Mouse (Mus musculus): Measurements from ENCODE around the gene Col18a1.

Col18a1 gene

GRCm38 (mm10) chr10:77111550-77112249 lies 54.6 kb downstream of the Col18a1 start:
- no peak for DNase-seq (ENCODE audit: low read depth, low spot score)

- DNase-seq (ENCODE audit: low read depth, low spot score) = no peak
These were observed 55.5 kb downstream of the Col18a1 start for GRCm38 (mm10) chr10:77110843-77111242.

- no peak for DNase-seq (ENCODE audit: low read depth, low spot score)
These were observed 56.3 kb downstream of the Col18a1 start for GRCm38 (mm10) chr10:77110010-77110409.

- no peak for DNase-seq (ENCODE audit: low read depth, low spot score)
These were observed 58.2 kb downstream of the Col18a1 start for GRCm38 (mm10) chr10:77108106-77108505.

GRCm38 (mm10) chr10:77104327-77104726 lies 62.0 kb downstream of the Col18a1 start:
- DNase-seq (ENCODE audit: low read depth, low spot score) = no peak

- no peak for DNase-seq (ENCODE audit: low read depth, low spot score)
These were observed 62.7 kb downstream of the Col18a1 start for GRCm38 (mm10) chr10:77103689-77104088.

GRCm38 (mm10) chr10:77099777-77100176 lies 66.6 kb downstream of the Col18a1 start:
- DNase-seq (ENCODE audit: low read depth, low spot score) = no peak

- no peak for DNase-seq (ENCODE audit: low read depth, low spot score)
These were observed 67.7 kb downstream of the Col18a1 start for GRCm38 (mm10) chr10:77098619-77099018.

- no peak for DNase-seq (ENCODE audit: low read depth, low spot score)
These were observed 68.5 kb downstream of the Col18a1 start for GRCm38 (mm10) chr10:77097890-77098200.

- DNase-seq (ENCODE audit: low read depth, low spot score) = peak; percentile 79
These were observed 69.1 kb downstream of the Col18a1 start for GRCm38 (mm10) chr10:77097006-77097889.

GRCm38 (mm10) chr10:77095666-77096065 lies 70.7 kb downstream of the Col18a1 start:
- no peak for DNase-seq (ENCODE audit: low read depth, low spot score)

- DNase-seq (ENCODE audit: low read depth, low spot score) = no peak
These were observed 72.5 kb downstream of the Col18a1 start for GRCm38 (mm10) chr10:77093817-77094216.

GRCm38 (mm10) chr10:77091538-77092097 lies 74.7 kb downstream of the Col18a1 start:
- DNase-seq (ENCODE audit: low read depth, low spot score) = no peak

GRCm38 (mm10) chr10:77090063-77090462 lies 76.3 kb downstream of the Col18a1 start:
- no peak for DNase-seq (ENCODE audit: low read depth, low spot score)

- no peak for DNase-seq (ENCODE audit: low read depth, low spot score)
These were observed 77.0 kb downstream of the Col18a1 start for GRCm38 (mm10) chr10:77089336-77089735.

- DNase-seq (ENCODE audit: low read depth, low spot score) = no peak
These were observed 81.8 kb downstream of the Col18a1 start for GRCm38 (mm10) chr10:77084568-77084967.

GRCm38 (mm10) chr10:77082921-77083320 lies 83.4 kb downstream of the Col18a1 start:
- DNase-seq (ENCODE audit: low read depth, low spot score) = no peak

GRCm38 (mm10) chr10:77082453-77082852 lies 83.9 kb downstream of the Col18a1 start:
- peak; percentile 80 for DNase-seq (ENCODE audit: low read depth, low spot score)

GRCm38 (mm10) chr10:77078961-77079360 lies 87.4 kb downstream of the Col18a1 start:
- no peak for DNase-seq (ENCODE audit: low read depth, low spot score)

- DNase-seq (ENCODE audit: low read depth, low spot score) = no peak
These were observed 87.9 kb downstream of the Col18a1 start for GRCm38 (mm10) chr10:77078456-77078855.

GRCm38 (mm10) chr10:77074276-77074974 lies 91.9 kb downstream of the Col18a1 start:
- DNase-seq (ENCODE audit: low read depth, low spot score) = no peak

GRCm38 (mm10) chr10:77070072-77070471 lies 96.3 kb downstream of the Col18a1 start:
- peak; percentile 85 for DNase-seq (ENCODE audit: low read depth, low spot score)

All from R1 (cell line).